Mouse (Mus musculus) limb, embryonic 12.5 days (tissue): Measurements from ENCODE around the gene Fam234a. TPM values are rescaled to one million over a fixed set of nuclear protein-coding genes. Genes with fewer than 3 reads are reported as not detected.
"Not testable (repeated sequence)": the region's sequence is repeated elsewhere in the genome, so short reads cannot be mapped to it uniquely, and the experiment has no call there.

Source experiments
- ATAC-seq: fragments of 200-750 bp; cut with Nextera tagmentation; 2 replicates; pipeline ENCODE4 v1.8.0; 2017; ENCODE audit warnings: low read depth, moderate TSS enrichment; ENCODE audit not compliant: insufficient number of reproducible peaks, insufficient read depth, low FRiP score, low TSS enrichment
- H3K27ac ChIP-seq: fragments of 300-500 bp; sonication (generic); 2 replicates; pipeline ENCODE4 v1.5.1; 2016; ENCODE audit warnings: mild to moderate bottlenecking, moderate library complexity
- H3K27me3 ChIP-seq: fragments of 300-500 bp; sonication (generic); 2 replicates; pipeline ENCODE4 v1.6.1; 2016; ENCODE audit warnings: mild to moderate bottlenecking, moderate library complexity
- H3K36me3 ChIP-seq: fragments of 300-500 bp; sonication (generic); 2 replicates; pipeline ENCODE4 v1.6.1; 2016; ENCODE audit warnings: mild to moderate bottlenecking, moderate library complexity
- H3K4me1 ChIP-seq: fragments of 300-500 bp; sonication (generic); replicated peaks from 2 replicates; pipeline ENCODE4 v1.6.1; 2016
- H3K4me2 ChIP-seq: fragments of 300-500 bp; sonication (generic); 2 replicates; pipeline ENCODE4 v1.6.1; 2016; ENCODE audit warnings: mild to moderate bottlenecking, moderate library complexity
- H3K4me3 ChIP-seq: fragments of 300-500 bp; sonication (generic); replicated peaks from 2 replicates; pipeline ENCODE4 v1.5.1; 2016; ENCODE audit warnings: mild to moderate bottlenecking
- H3K9ac ChIP-seq: fragments of 300-500 bp; sonication (generic); replicated peaks from 2 replicates; pipeline ENCODE4 v1.6.1; 2016; ENCODE audit warnings: mild to moderate bottlenecking, moderate library complexity
- H3K9me3 ChIP-seq: fragments of 300-500 bp; sonication (generic); 2 replicates; pipeline ENCODE4 v1.6.1; 2016; ENCODE audit warnings: mild to moderate bottlenecking, moderate library complexity
- WGBS: fragments of 180-500 bp; shearing (Covaris S2); methylation state at CpG from one replicate; pipeline ENCODE4 v1.1.7; 2016; 5-methylcytosine and 5-hydroxymethylcytosine counted together
- polyA plus RNA-seq: library from polyadenylated mRNA; unstranded; fragments of >200 nt; fragmentation: Nextera tagmentation; extraction: Ambion mirVana; gene quantifications from 2 replicates; pipeline ENCODE4 v1.2.1, GENCODE M21; 2016

Fam234a gene
- polyA plus RNA-seq = 36.4 and 36.6 TPM in 2 replicates

- WGBS = 9% methylated on average over 33 of the region's 33 CpGs
- H3K27ac ChIP-seq = peak within 1 kb of the TSS; percentile 72
- peak within 1 kb of the TSS; percentile 73 for H3K9ac ChIP-seq
- peak within 1 kb of the TSS; percentile 70 for H3K4me3 ChIP-seq
- peak within 1 kb of the TSS; percentile 76 for H3K4me2 ChIP-seq
- no peaks in the 10 kb centered on the region for H3K9me3 ChIP-seq
- H3K27me3 ChIP-seq = no peaks in the 10 kb centered on the region
- H3K36me3 ChIP-seq = no peaks in the 10 kb centered on the region
- ATAC-seq = peak; percentile 96
- H3K4me1 ChIP-seq = peaks cover 8% of the 10 kb centered on the region; the same call in 1 of the 2 replicates
These were observed at the start of gene Fam234a for GRCm38 (mm10) chr17:26244101-26244841. Gene Fam234a (minus strand): TSS chr17:26244242.

GRCm38 (mm10) chr17:26289475-26289874, 45.4 kb upstream of the Fam234a start:
- no peaks in the 10 kb centered on the region for H3K4me1 ChIP-seq
- H3K27me3 ChIP-seq = no peaks in the 10 kb centered on the region
- WGBS = 75% methylated on average over 4 of the region's 4 CpGs
- H3K27ac ChIP-seq = no peak overlapping the region
- no peak for ATAC-seq
- peaks cover 18% of the 10 kb centered on the region for H3K9me3 ChIP-seq
- no peak overlapping the region for H3K4me2 ChIP-seq
- H3K36me3 ChIP-seq = peaks cover 75% of the 10 kb centered on the region
- no peak overlapping the region for H3K9ac ChIP-seq
- H3K4me3 ChIP-seq = no peak overlapping the region

- H3K36me3 ChIP-seq = peaks cover 100% of the 10 kb centered on the region
- ATAC-seq = no peak
- no peaks in the 10 kb centered on the region for H3K27me3 ChIP-seq
- 85% methylated on average over 8 of the region's 8 CpGs for WGBS
- no peak overlapping the region for H3K4me3 ChIP-seq
- H3K9ac ChIP-seq = no peak overlapping the region
- H3K4me2 ChIP-seq = no peak overlapping the region
- H3K27ac ChIP-seq = no peak overlapping the region
- peaks cover 7% of the 10 kb centered on the region for H3K9me3 ChIP-seq
- no peaks in the 10 kb centered on the region for H3K4me1 ChIP-seq
These were observed 42.3 kb upstream of the Fam234a start for GRCm38 (mm10) chr17:26286199-26286955.

GRCm38 (mm10) chr17:26276711-26277110, 32.7 kb upstream of the Fam234a start:
- no peak overlapping the region for H3K4me3 ChIP-seq
- peaks cover 94% of the 10 kb centered on the region for H3K36me3 ChIP-seq
- 97% methylated on average over 4 of the region's 4 CpGs for WGBS
- no peaks in the 10 kb centered on the region for H3K4me1 ChIP-seq
- no peak for ATAC-seq
- no peak overlapping the region for H3K9ac ChIP-seq
- H3K27ac ChIP-seq = no peak overlapping the region
- no peaks in the 10 kb centered on the region for H3K27me3 ChIP-seq
- H3K9me3 ChIP-seq = no peaks in the 10 kb centered on the region
- H3K4me2 ChIP-seq = no peak overlapping the region

- no peak overlapping the region for H3K4me2 ChIP-seq
- H3K9me3 ChIP-seq = no peaks in the 10 kb centered on the region
- no peak overlapping the region for H3K27ac ChIP-seq
- no peaks in the 10 kb centered on the region for H3K4me1 ChIP-seq
- no peaks in the 10 kb centered on the region for H3K27me3 ChIP-seq
- no peak overlapping the region for H3K9ac ChIP-seq
- peaks cover 94% of the 10 kb centered on the region for H3K36me3 ChIP-seq
- 91% methylated on average over 13 of the region's 13 CpGs for WGBS
- no peak overlapping the region for H3K4me3 ChIP-seq
- ATAC-seq = no peak
These were observed 31.9 kb upstream of the Fam234a start for GRCm38 (mm10) chr17:26275933-26276332.

GRCm38 (mm10) chr17:26272586-26272985, 28.5 kb upstream of the Fam234a start:
- Histone ChIP-seq H3K4me1 (no peaks in the 10 kb centered on the region), H3K27me3 (no peaks in the 10 kb centered on the region), H3K36me3 (peaks cover 91% of the 10 kb centered on the region), H3K27ac (no peak overlapping the region), H3K9ac (no peak overlapping the region), H3K4me2 (no peak overlapping the region), H3K9me3 (no peaks in the 10 kb centered on the region), H3K4me3 (no peak overlapping the region)
- WGBS = 92% methylated on average over 3 of the region's 3 CpGs
- ATAC-seq = no peak

- not testable (repeated sequence) for H3K9me3 ChIP-seq, H3K9ac ChIP-seq, H3K27me3 ChIP-seq, ATAC-seq, H3K4me2 ChIP-seq, H3K4me1 ChIP-seq, H3K27ac ChIP-seq, H3K4me3 ChIP-seq
- peaks cover 92% of the 10 kb centered on the region for H3K36me3 ChIP-seq
- WGBS = 95% methylated on average over 10 of the region's 10 CpGs
These were observed 25.5 kb upstream of the Fam234a start for GRCm38 (mm10) chr17:26269577-26269976.

- Histone ChIP-seq H3K27me3 (no peaks in the 10 kb centered on the region), H3K27ac (no peak overlapping the region), H3K4me1 (no peaks in the 10 kb centered on the region), H3K9me3 (no peaks in the 10 kb centered on the region), H3K4me2 (no peak overlapping the region), H3K9ac (no peak overlapping the region), H3K4me3 (no peak overlapping the region), H3K36me3 (peaks cover 93% of the 10 kb centered on the region)
- ATAC-seq = no peak
- WGBS = 81% methylated on average over 1 of the region's 1 CpGs
These were observed 24.8 kb upstream of the Fam234a start for GRCm38 (mm10) chr17:26268851-26269250.

GRCm38 (mm10) chr17:26262384-26262783, 18.3 kb upstream of the Fam234a start:
- no peak for ATAC-seq
- Histone ChIP-seq H3K27ac (no peak overlapping the region), H3K4me1 (no peaks in the 10 kb centered on the region), H3K9me3 (no peaks in the 10 kb centered on the region), H3K4me2 (no peak overlapping the region), H3K27me3 (no peaks in the 10 kb centered on the region), H3K9ac (no peak overlapping the region), H3K36me3 (peaks cover 94% of the 10 kb centered on the region), H3K4me3 (no peak overlapping the region)
- 94% methylated on average over 3 of the region's 3 CpGs for WGBS

- H3K4me2 ChIP-seq = no peak overlapping the region
- H3K36me3 ChIP-seq = peaks cover 94% of the 10 kb centered on the region
- H3K27me3 ChIP-seq = no peaks in the 10 kb centered on the region
- no peak overlapping the region for H3K27ac ChIP-seq
- no peak for ATAC-seq
- H3K4me1 ChIP-seq = no peaks in the 10 kb centered on the region
- 85% methylated on average over 4 of the region's 4 CpGs for WGBS
- no peak overlapping the region for H3K9ac ChIP-seq
- no peak overlapping the region for H3K4me3 ChIP-seq
- H3K9me3 ChIP-seq = no peaks in the 10 kb centered on the region
These were observed 17.8 kb upstream of the Fam234a start for GRCm38 (mm10) chr17:26261826-26262225.

GRCm38 (mm10) chr17:26255313-26255712, 11.3 kb upstream of the Fam234a start:
- no peak overlapping the region for H3K9ac ChIP-seq
- H3K36me3 ChIP-seq = peaks cover 50% of the 10 kb centered on the region
- no peak overlapping the region for H3K27ac ChIP-seq
- H3K4me2 ChIP-seq = no peak overlapping the region
- 97% methylated on average over 7 of the region's 7 CpGs for WGBS
- peaks cover 8% of the 10 kb centered on the region for H3K4me1 ChIP-seq
- H3K27me3 ChIP-seq = no peaks in the 10 kb centered on the region
- no peak overlapping the region for H3K4me3 ChIP-seq
- no peak for ATAC-seq
- H3K9me3 ChIP-seq = no peaks in the 10 kb centered on the region
